Mouse (Mus musculus) kidney, postnatal 14 days (tissue): ENCODE results near the gene Gm11146.
A peak's percentile ranks its signal among the peaks of the same experiment; 100 is the strongest.

ENCODE experiments used
- DNase-seq: peaks from one replicate; pipeline ENCODE4 v3.0.0; 2022; ENCODE audit warnings: mixed read lengths

Gene Gm11146

DNA sequence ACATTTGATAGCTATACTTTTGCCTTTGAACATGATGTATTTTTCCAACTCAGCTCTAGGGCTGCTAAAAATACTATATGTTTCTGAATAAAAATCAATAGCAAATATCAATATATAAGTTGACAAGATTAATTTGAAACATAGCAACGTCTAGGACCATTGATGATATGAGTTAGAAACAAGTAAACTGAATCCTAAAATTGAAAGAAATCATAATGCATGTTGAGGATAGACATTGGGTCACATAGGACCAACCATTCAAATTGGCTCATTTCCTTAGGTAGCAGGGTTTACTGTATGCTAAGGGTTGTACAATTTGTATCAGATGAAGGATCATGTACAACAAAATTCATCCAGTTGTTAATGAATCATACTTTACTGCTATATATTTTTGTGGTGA, at the start of gene Gm11146:
Gene Gm11146, minus strand, starts transcription at position 101 of the 400 bp plus-strand sequence.
- no peak for DNase-seq

DNA sequence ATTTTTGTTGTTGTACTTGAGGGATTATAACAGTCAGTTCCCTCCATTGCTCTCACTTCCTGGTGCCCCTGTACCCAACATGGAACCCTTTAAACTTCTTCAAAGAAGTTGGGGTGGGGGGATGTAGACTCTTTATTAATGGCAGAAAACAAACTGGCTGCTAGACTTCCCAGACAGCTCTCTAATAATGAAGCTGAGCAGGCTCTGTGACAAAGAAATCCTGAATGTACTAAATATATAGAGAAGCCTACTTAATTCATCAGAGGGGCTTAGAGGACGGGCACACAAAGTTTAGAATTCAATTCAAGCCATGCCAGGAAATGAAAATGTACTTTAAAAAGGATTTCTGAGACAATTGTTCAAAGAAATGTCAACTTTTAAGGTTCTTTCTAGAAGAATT, 48.7 kb upstream of the Gm11146 start:
- no peak for DNase-seq

DNA sequence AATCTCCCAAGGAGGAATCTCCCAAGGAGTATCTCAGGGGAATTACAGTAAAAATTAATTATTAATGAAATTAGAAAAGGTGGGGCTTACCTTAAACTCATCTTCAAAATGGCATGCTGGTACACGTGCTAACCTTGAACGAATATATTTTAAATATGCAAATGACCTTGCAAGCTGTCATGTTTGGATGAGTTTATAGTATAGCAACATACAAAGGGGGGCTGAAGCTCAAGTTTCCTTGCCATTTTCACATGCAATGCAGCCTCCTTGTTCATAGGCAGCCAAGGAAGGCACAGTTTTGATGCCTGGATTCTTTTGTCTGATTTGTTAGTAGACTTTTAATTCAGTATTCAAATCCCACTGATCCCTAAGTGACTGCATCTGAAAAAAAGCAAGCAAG, 47.1 kb upstream of the Gm11146 start:
- no peak for DNase-seq

DNA sequence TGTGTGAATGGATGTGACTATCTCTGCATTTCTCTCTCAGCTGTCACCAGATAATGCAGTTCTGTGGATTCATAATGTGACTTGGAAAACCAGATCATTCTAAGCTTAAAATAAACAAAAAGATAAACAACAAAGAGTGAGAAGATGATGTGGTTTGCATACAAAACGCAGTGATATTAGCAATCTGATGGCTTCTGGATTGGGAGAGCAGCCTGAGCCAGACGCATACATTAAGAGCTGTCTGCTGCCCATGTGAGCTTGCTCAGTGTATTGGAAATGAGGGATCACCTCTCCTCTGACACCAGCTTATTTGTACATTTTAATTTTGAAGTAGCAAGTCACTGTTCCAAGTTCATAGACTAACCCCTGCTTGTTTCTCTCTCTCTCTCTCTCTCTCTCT, 46.3 kb upstream of the Gm11146 start:
- no peak for DNase-seq

DNA sequence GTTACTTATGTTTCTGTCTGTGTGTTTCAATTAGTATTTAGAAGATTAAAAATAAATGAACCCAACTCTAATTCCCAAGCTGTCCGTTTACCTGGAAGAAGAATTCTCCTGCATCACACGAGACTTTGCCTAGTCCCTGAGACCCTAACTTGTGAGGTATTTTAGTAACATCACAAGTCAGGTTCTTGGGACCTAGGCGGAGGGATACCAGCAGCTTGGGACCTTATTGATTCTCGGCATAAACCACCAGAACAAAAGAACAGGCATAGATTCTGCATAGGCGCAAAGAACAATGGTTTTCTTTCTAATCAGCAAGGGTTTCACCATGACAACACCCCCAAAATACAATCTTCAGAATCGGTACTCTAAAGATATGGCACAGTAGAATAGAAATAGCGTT, 44.3 kb upstream of the Gm11146 start:
- DNase-seq = no peak

DNA sequence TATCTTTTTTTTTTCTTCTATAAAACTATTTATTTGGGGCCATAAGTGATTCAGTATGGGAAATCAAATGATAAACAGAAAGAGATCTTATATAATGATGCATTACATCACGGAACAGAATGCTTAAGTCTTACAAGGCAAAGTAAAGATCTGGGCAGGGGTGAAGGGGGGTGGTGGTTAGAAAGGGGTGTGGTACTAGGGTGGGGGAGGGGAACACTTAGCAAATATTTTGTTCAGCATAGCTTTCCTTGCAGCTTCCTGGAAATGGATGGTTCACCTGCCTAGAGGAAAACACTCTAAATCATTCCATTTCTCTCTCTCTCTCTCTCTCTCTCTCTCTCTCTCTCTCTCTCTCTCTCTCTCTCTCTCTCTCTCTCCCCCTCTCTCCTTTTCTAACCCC, 43.1 kb upstream of the Gm11146 start:
- no peak for DNase-seq

DNA sequence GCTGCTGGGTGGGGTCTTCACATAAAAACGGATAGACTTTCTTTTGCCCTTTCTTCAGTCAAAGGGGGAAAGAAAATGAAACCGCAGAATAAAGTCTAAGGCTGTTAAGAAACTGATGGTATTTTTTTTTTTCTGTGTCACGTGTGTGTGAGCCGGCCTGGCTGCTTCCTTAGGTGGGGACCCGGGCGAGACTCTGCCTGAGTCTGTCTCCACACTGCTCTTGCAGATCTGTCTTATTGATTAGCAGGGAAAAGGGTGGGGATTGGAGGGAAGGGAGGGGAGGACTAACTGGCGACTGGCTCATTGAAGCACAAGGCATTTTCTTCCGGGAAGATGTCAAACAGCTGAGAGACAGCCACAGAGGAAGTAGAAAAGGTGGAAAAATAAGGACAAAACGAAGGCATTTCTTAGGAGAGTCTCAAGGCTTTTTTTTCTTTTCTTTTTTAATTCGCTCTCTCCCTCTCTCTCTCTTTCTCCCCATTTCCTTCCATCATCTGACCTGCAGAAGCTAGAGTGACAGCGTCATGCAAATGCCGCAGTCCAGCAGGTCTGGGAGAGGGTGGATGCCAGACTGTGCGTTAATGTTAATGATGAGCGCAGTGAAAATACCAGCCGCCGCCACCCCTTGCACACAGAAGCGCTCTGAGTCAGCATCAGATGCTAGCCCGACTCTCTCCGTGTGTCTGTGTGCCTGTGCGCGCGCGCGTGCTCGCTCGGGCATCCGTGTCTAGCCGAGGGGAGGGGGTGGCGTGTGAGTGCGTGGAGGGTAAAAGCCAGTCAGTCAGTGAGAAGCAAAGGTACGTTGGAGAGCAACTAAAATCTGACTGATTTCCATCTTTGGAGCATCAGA, 42.2 kb upstream of the Gm11146 start:
- DNase-seq = peak; percentile 62

DNA sequence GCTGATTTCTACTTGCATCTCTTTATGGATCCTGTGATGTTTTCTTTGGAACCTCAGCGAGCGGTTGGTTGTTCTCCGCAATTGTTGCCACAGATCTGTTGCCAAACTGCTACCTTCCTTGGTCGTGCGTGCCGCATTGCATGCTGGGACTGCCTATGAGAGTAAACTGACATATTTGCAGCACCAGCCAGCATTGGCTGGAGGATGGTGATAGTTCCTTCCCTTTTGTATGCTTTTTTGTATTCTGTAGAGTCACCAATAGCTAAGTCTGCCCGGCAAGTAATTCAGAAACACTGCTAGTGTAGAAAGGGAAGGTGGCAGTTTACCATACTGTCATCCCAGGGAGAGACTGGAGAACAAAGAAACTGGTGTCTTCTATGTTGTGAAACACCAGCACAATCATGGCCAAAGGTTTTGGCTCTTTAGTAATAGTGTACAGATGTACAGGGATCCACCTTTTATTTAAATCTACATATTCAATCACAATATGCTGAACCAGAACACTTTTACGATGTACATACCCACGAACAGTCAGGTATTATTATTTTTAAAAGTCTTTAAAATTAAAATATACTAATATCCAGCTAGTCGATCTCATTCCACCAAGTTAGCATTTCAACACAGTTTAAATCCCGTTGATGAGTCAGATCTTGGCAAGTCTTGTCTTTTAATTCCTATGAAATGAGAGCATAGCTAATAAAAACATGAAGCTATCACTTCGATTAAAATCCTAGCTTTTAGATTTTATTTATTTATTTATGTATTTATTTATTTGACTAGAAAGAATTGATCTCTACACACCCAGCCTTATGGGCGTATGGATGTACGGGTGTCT, 41.4 kb upstream of the Gm11146 start:
- peak; percentile 24 for DNase-seq

DNA sequence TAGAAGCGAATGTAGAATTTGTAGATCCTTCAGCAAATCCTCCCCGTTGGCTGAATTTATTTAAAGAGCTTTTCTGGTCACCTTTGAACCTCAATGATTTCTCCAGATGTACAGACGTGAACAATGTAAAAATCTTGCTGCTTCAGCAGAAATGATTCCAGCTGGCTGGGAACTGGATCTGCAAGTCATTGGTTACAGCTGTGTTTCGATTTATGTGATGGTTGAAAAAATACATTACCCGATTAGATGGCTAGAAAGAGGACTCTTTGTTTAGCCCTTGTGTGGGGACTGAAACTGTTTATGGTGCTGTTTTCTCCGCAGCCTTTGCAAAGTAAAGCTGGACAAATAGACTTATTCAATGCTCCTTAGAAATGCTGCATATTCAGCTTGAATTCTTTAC, 34.6 kb upstream of the Gm11146 start:
- DNase-seq = peak; percentile 14

DNA sequence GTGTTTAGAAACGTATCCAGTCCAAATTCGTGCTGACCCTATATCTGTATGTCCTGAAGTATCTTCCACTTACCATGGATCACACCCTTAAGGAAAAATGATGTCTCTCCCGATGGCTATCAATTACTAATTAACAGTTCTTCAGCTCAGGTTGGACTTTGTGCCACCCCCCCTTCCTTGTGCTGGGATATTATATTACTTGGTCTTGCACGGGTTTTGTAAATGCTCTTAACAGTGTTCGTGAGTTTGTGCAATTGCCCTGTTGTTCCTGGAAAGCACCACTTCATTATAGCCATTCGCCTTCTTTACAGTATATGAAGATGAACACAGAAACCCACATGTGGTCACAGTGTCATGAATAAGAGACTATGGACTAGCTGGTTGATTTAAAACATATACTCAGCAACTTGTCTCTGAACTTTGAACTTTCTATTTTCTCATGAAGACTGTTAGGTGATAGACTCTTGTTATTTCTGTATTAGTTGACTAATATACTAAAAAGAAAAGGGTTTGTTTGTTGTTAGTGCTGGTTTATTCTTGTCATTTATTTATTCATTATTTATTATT, 30.5 kb upstream of the Gm11146 start:
- DNase-seq = peak; percentile 25

DNA sequence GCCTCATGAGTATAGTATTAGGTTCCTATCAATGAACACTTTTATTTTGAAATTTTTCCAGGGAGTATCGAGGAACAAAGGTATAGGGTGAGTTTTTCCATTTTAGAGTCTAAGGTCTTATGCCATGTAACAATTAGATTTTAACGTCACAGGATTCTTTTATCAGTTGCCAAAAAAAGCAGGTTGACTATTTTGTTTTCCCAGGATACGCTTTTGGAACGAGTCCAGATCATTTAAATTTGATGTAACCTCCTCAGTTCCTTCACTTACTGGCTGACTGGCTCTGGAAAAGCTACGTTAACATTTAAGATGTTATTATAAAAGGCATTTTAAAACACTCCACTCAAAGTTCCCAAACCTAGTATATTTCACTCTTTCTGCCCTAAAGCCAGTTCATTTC, 20.8 kb upstream of the Gm11146 start:
- DNase-seq = no peak

DNA sequence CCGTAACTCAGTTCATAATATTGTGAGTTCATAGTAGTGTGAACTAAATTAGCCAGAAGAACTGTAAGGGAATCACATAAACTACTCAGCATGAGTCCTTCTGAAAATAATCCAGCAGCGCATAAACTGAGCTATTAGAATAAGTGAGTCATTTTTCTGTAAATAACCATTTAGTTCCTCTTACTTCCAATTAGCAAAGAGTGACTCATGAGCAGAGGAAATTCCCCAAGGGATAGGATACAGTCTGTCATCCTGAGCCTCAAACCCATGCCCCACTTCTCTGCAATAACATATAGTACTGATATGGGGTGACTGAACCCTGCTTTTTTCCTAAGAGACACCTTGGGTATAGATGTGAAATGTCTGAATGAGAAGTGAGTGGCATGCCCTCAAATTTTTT, 687 bp upstream of the Gm11146 start:
- no peak for DNase-seq

DNA sequence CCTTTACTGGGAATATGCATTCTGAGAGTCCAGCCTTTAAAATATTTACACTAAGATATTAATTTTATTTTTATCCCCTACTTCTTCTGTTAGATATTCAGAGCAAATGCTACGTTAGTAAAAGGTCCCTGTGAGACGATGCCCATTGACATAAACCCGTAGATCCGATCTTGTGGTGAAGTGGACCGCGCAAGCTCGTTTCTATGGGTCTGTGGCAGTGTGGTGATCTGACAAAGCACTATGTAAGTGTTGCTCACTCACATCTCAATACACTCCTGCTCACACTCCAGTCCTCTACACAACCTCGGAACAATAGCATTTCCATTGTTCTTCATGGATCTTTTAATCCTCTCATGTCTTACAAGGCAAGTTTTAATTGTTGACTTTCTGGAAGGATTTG, 3.1 kb downstream of the Gm11146 start:
- no peak for DNase-seq

DNA sequence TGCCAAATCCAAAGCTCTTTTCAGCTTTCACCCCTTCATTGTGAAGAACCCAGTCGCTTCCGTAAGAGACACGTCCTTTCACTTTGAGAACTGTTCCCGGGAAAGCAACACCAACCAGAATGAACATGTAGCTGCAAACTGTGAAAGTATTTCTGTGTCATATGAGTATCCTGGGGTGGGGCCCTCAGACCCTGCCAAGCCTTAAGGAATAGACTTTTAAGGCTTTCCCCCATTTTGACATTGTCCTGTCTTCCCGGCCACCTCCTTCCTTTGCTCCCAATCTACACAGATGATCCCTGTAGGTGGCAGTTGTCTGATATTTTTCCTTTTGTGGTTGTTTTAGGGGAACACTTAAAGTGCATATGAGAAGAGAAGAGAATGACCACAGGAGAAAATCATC, 5.3 kb downstream of the Gm11146 start:
- no peak for DNase-seq

DNA sequence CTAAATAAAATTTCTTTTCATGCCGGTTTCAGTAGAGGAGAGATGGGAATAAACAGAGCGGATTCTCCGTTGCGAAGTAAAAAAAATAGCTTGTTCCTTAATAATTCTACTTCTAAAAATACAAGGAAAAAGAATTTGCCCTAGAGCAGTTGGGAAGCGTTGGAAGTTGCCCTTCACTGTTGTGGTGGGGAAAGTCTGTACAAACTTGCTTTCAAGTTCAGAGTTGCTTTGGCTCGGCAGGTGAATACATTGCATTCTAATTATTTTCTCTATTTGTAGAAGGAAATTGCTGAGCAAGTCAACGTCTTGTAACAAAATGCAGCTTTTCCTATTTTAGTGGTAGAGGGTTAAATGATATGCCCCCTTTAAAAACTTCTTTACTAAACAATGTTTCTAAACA, 6.2 kb downstream of the Gm11146 start:
- DNase-seq = no peak

DNA sequence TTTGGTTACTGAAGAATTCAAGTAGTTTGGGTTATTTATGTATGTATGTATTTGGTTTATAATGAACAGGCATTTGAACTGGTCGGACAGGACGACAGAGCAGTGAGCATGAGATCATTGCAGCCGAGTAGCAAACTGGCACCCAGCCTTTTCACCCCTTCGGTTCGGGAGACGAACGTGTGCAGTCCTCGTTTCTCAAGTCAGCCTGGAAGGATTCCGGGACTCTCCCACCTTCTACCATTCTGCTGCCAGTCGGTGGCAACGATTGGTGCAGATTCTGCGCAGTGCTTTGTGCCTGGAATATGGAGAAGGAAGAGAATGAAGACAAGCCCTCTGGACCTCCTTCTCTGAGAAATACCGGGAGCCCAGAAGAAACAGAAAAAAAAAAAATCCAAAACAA, 7.3 kb downstream of the Gm11146 start:
- DNase-seq = peak; percentile 45

DNA sequence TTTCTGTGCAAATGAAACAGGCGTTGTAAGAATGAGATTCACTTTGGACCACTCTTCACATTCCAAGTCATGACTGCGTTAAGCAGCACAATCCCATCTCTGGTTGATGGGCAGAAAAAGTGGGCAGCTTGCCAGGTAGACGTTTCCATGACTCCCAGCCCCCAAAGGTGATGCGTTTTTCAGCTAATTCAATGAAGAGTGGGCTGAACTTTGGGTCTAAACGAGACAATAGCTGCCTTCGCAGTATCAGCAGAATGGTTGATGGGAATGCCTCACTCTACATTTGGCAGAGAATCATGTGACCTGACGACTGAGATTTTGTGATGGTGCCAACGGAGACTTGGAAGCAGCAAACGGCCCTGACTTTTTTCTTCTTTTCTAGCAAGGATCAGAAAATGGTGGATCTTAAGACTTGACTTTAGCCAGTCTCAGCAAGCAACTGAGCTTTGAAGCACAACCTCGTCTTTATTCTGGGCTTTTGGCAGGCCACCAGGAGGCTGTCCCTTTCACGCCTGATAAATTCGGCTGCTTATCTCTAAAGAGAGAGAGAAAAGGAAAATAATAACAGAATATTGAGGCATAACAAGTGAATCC, 8.0 kb downstream of the Gm11146 start:
- peak; percentile 65 for DNase-seq

DNA sequence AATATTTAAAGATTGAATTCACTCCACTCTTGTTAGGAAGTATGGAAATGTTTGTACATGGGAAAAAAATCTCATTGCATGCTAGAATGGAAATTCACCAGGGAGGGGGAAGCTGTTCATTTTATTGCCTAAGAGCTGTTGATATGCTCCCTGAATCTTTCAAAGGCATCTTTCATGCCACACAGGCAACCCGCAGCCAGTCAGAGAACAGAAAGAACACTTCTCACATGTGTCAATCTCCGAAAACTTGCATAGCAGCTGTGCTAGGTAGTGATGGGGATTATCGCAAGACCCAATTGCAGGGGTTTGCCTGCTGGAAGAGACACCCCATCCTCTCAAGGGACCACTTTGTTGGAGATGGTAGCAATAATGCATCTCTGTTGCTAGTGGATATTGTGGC, 8.9 kb downstream of the Gm11146 start:
- peak; percentile 12 for DNase-seq

DNA sequence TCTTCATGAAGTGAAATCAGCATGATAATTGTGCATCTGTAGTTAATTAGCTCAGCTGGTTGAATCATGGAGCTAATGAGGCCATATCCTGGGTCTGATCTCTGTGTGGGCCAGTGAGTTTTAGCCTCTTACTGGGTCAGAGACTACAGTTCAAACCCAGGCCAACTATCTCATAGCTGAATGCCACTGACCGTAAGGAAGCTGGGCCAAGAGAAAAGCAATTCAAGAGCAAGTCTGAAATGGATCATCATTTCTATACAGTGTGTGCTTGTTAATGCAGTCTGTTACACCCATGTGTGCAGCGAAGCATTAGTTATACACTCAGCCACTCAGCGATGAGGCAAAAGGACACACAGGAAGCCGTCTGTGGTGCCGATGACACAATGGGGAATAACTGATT, 28.9 kb downstream of the Gm11146 start:
- no peak for DNase-seq

DNA sequence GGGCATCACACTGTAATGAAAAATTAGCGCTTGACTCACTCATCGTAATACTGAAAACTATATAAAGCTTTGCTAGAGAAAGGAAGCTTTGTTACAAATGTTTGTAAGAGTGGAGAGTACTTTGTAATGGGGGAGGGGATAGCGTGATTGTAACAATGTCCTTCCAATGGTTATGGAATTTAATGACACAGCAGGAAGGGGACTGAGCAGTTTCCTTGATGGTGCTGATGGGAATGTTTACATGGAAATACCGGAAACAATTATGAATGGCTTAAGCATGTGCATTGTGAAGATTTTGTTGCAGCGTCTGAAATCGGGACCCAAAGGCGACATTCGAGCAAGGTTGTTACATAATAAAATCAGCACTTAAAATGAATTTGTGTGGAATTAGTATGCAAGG, 32.4 kb downstream of the Gm11146 start:
- no peak for DNase-seq

DNA sequence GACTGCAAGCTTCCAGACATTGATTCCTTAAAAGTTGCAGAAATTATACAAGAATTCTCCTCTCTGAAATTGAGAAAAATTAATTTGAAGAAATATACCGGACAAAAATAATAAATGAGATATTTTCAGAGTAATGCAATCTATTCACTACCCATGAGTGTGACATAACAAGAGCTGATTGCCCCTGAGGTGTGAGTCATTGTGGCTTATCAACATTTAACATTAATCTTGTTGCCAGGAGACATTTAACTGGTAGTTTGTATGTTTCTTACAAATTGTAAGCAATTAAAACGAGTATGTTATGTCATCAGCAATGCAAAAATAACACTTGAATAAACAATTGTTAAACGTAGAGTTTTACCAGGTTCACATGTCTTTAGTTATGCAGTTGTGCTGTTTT, 33.5 kb downstream of the Gm11146 start:
- no peak for DNase-seq

DNA sequence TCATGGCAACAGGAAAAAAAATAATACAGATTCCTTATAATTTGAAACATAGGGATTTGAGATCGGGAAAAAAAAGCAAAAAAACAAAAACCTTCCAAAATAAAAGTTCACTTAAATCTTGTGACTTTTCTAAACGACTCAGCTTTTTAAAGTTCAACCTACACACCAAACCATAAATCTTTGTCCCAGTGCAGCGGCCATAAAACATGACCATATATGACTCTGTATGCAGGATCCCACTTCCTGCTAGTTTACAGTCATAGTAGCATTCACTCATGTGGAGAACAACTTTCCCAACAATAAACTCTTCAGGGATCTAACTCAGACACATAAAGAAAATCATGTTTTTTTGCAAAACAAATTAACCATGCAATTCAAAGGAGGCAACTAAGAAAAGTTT, 39.0 kb downstream of the Gm11146 start:
- DNase-seq = no peak

DNA sequence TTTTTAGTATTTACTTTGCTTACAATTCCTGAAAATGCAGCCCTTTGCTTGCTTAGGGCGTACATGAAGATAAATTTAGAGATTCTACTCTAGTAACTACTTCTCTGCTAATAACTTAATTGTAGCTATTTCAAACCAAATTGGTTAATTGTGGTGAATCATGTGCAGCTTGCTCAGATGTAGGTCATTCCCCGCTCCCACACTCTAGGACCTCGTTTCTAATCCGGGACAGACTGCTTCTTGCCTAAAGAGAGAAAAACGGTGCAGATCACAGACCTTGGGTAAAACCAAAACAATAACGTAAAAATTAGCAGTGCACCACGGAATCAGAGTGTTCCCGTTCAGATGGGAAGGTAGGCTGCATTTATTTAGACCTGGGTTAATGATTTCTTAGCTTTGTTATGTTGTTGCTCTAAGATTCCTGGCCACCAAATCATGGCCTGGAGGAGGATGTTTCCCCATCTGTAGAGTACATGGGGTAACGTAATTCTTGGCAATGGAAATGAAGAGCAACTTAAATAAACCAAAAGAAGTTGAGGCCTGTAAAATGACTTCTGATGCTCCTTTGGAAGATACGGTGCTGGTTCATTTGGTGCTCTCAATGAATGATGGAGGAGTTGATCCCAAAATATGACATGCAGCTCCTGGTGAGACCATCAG, 45.3 kb downstream of the Gm11146 start:
- DNase-seq = no peak
